Mouse (Mus musculus) retina, adult 2 months (tissue): ENCODE measurements around the gene Ccdc89.
A peak's percentile ranks its signal among the peaks of the same experiment; 100 is the strongest.

ENCODE experiments used
- DNase-seq: peaks from one replicate; pipeline ENCODE4 v3.0.0-alpha.2; 2012; ENCODE audit warnings: low read depth, low spot score

Gene Ccdc89

GRCm38 (mm10) chr7:90426020-90427001 lies at the start of gene Ccdc89:
Gene Ccdc89, plus strand, starts transcription at chr7:90426577.
- peak; percentile 70 for DNase-seq

GRCm38 (mm10) chr7:90384411-90384810 lies 42.0 kb upstream of the Ccdc89 start:
- no peak for DNase-seq

GRCm38 (mm10) chr7:90386885-90387459 lies 39.4 kb upstream of the Ccdc89 start:
- no peak for DNase-seq

DNA sequence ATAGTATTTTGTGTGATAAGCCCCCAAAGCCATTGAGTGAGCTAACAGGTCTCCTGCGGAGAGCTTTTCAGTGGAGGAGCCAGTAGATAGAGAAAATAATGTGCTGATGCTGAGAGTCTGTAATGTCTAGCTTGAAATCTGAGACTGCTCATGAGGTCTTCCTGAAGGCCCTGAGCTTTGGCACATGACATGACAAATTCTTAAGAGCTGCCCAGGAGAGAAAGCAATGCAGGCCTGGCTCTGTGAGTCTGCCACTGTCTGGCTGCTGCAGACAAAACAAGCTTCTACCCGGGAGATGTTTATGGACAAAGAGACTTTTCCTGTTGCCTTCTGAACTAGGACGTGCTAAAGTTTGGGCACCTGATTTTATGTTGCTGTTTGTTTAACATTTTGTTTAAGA lies 36.6 kb upstream of the Ccdc89 start:
- DNase-seq = no peak

- no peak for DNase-seq
These were observed 31.3 kb upstream of the Ccdc89 start for GRCm38 (mm10) chr7:90395073-90395472.

GRCm38 (mm10) chr7:90395928-90396327 lies 30.4 kb upstream of the Ccdc89 start:
- DNase-seq = no peak

DNA sequence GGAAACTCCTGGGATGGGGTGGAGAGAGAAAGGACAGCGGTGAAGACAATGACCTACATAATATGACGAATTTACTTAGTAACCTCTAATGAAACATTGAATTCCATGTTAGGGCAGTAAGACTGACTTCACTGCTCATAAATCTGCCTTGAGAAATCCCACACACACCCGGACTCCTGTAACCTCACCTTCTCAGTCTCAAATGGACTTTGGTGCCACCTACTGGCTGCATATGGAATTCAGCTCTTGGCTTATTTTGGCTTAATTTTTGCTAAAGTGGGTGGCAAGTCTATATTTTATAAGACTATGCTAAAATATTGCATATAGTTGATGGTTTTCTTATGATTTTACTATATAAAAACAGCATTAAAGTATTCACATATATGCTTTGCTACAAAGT lies 16.4 kb upstream of the Ccdc89 start:
- peak; percentile 42 for DNase-seq

DNA sequence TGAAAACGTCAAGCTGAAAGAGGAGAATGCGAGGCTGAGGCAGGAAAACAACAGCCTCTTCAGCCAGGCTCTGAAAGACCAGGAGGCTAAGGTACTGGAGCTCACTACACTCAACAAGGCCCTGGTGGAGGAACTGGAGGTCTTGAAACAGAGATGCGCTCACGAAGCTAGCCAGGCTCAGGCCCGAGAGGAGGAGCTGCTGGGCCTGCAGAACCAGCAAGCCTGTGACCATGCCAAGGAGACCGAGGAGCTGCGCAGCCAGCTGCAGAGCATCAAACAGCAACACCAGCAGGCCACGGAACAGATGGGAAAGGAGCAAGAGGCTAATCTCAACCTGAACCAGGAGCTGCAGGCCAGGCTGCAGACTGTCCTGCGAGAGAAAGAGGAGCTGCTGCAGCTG lies 629 bp downstream of the Ccdc89 start:
- DNase-seq = no peak

DNA sequence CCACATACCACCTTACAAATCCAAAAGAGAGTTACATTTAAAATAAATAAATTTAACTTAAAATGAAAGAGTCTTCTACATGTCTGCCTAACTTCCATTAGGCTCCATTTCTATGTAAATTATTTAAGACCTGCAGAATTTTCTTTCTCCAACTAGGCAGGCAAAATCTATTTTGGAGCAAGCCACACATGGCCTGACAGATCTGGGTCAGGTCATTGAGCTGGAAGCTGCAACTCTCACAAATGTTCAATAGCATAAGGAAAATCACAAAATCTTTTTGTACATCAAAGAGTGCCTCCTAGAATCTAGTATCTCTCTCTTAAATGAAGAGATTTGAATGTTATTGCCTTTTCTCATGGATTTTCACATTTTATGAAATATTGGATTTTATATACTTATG lies 5.8 kb downstream of the Ccdc89 start:
- DNase-seq = no peak

DNA sequence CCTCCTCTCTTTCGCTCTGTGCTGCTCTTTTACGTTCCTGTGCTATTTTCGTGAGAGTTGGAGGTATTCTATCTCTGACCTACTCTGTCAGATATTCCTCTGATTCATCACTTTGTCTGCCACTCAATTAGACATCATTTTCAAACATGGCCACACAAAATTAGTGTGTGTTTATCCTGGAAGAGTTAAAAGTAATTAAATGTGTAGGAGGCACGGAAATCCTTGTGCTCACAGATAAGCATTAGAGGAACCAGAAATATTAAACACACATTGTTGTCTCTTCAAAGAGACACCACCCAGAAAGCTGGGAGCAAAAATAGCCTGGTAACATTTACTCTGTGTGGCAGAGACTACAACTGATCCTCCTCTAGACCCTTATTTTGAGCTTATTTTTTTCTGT lies 13.7 kb downstream of the Ccdc89 start:
- DNase-seq = no peak

- no peak for DNase-seq
These were observed 15.7 kb downstream of the Ccdc89 start for GRCm38 (mm10) chr7:90442070-90442469.

- peak; percentile 93 for DNase-seq
These were observed 16.2 kb downstream of the Ccdc89 start, which contains the start of gene Crebzf for GRCm38 (mm10) chr7:90442518-90443080. Gene Crebzf, plus strand, starts transcription at chr7:90442729.

DNA sequence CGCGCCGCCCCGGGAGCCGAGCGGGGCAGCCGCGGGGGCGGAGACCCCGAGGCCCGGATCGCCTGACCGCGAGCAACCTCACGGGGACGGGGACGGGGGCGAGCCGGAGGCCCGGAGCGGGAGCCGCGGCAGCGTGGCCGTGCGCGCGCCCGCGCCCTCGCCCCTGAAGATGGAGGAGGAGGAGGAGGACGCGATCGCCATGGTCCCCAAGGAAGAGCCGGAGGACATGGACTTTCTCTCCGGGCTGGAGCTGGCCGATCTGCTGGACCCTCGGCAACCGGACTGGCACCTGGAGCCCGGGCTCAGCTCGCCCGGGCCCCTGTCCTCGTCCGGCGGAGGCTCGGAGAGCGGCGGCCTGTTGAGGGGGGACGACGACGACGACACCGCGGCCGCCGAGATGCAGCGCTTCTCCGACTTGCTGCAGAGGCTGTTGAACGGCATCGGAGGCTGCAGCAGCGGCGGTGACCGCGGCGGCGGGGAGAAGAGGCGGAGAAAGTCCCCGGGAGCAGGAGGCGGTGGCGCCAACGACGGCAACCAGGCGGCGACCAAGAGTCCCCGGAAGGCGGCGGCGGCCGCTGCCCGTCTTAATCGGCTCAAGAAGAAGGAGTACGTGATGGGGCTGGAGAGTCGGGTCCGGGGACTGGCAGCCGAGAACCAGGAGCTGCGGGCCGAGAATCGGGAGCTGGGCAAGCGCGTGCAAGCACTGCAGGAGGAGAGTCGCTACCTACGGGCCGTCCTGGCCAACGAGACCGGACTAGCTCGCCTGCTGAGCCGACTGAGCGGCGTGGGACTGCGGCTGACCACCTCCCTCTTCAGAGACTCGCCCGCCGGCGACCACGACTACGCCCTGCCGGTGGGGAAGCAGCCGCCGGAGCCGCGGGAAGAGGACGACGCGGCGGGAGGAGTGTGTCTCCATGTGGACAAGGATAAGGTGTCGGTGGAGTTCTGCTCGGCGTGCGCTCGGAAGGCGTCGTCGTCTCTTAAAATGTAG lies 17.0 kb downstream of the Ccdc89 start:
- peak; percentile 65 for DNase-seq

GRCm38 (mm10) chr7:90444206-90444605 lies 17.8 kb downstream of the Ccdc89 start:
- no peak for DNase-seq

- DNase-seq = no peak
These were observed 29.9 kb downstream of the Ccdc89 start for GRCm38 (mm10) chr7:90456149-90456844.

DNA sequence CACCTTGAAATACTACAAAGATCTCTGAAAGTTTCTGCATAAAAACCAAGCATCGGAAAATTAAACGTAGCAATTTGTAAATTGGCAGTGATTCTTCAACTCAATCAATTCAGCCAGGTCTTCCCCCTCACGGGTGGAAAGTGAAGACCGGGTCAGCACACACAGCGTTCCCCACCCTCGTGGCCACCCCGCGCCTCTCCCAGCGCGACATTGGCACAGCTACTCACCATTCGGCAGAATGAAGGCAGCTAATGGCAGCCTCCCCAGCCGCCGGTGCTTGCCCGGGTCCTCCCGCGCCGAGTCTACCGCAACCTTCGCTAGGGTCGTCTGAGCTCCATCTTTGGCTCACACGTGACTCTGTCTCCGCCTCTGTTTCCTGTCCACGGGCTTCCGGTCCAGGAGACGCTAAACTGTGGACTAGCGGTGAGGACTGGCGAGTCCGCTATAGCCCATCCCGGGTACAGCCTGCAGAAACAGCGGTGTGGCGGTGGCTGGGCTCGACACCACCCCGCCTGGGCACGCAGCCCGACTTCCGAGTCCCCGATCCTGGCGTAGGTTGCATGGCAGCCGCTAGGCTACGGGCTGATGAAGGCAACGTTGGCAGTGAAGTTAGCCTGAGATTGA lies 30.6 kb downstream of the Ccdc89 start, which contains the start of gene Tmem126a:
Gene Tmem126a (minus strand): TSS at position 385 of the 624 bp plus-strand sequence.
- DNase-seq = no peak

- DNase-seq = no peak
These were observed 31.1 kb downstream of the Ccdc89 start for GRCm38 (mm10) chr7:90457517-90457916.

DNA sequence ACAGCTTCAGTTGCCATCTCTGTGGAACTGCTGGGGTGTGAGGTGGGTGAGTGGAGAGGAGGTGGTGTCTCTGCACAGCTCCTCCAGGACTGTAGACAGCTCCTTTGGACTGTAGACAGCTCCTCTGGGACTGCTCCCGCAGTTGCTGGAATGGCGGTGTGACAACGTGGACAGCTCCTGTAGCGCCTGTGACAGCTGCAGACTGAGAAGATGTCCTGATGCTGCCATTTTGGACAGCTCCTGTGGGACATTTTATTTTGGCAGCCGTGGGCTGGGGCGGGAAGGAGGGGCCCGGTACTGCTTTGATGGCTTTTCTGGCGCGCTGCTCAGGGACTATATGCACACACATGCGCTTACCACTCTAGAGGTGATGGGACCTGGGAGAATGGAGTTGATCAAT lies 34.0 kb downstream of the Ccdc89 start:
- DNase-seq = no peak

DNA sequence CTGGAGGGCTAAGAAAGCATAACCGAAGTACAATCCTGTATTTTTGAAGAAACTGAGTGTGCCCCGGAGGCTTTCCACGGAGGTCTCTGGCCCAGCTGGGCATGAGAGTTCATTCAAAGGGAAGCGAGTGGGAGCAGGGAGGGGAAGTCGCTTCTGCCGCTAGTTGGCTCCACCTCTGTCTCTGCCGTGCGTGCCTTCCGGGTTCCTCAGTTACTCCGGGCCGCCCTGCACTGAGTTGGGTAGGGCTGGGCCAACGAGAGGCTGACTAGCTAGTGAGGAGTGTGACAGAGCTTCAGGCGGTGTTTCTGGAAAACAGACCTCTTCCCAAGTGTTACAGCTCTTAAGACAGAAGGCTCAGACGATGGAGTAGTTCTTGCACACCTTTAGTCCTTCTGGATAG lies 34.6 kb downstream of the Ccdc89 start:
- DNase-seq = no peak

- DNase-seq = no peak
These were observed 35.1 kb downstream of the Ccdc89 start for GRCm38 (mm10) chr7:90461441-90461840.
